Mouse (Mus musculus) MEL (cell line): ENCODE measurements around the gene Sult3a1.

Source experiments
- ELF1 ChIP-seq: IDR thresholded peaks from 2 replicates; pipeline ENCODE4 v1.6.1; 2014; ENCODE audit warnings: low read depth, mild to moderate bottlenecking, inconsistent platforms, low read length, improper control_type of control experiment, moderate library complexity
- NRF1 ChIP-seq: IDR thresholded peaks from 2 replicates; pipeline ENCODE4 v1.6.1; 2014; ENCODE audit warnings: low read depth, mild to moderate bottlenecking, inconsistent platforms, low read length, improper control_type of control experiment, moderate library complexity; ENCODE audit not compliant: poor library complexity, insufficient read depth, severe bottlenecking
- UBTF ChIP-seq: IDR thresholded peaks from 2 replicates; pipeline ENCODE4 v1.6.1; 2012; ENCODE audit warnings: low read depth, mild to moderate bottlenecking, inconsistent platforms, low read length, improper control_type of control experiment, moderate library complexity, borderline replicate concordance; ENCODE audit not compliant: insufficient read depth

- TF ChIP-seq UBTF (no peak), NRF1 (no peak), ELF1 (no peak)
These were observed 12.9 kb downstream of the Sult3a1 start for GRCm38 (mm10) chr10:33870441-33870840.
